Mouse (Mus musculus) activated CD4-positive, CD25-positive, alpha-beta regulatory T cell, adult 4 months (primary cell): ENCODE results near the gene Chmp2a. TPM values are rescaled to one million over a fixed set of nuclear protein-coding genes. Genes with fewer than 3 reads are reported as not detected.

Experiments used
- ATAC-seq: one replicate; pipeline ENCODE4 v1.8.0; 2017
- polyA plus RNA-seq, 2 experiments: library from polyadenylated mRNA; unstranded; fragments of 100-300 nt; shearing (Covaris generic); gene quantifications; one replicate each; pipeline ENCODE4 v1.2.1; 2017

The Chmp2a gene
- polyA plus RNA-seq, 2 experiments from 2014 or later = 300 to 349 TPM

DNA sequence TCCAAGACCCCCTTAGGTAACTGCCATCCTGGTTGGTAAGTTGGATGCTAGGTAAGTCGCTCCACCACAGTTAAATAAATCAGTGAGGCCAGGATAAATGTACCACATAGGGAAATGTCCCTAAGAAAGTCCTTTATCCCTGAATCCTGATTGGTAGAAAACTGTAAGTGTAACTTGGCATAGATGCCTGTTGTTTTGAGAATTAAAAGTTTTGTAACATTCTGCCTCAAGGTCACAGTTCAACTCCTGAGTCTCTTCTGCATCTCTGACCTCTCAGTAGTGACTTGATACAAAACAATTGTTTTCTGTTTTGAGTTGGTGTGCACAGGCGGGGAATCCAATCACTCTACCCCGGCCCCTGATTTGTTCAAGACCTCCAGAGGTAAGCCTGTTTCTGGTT is 35.8 kb downstream of the Chmp2a start, which contains the start of gene Trim28:
Gene Trim28, plus strand, starts transcription at position 264 of the 400 bp plus-strand sequence.
- no peak for ATAC-seq

DNA sequence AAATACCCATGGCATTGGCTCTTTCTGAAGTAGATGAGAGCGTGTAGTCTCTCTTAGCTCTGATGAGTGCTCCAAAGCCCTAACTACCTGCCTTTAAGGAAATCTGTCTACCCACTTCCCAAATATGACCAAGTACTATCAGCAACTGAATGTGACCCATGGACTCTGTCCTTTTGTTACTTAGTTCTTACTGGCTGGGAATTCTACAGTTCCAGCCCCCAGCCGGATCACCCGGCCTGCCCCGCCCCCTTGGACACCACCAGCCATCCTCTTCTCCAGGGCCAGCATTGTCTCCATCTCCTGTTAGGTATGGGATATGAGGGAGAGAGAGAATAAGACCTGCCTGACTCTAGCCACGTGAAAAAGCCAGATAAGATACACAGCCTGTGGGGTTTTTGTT is 36.6 kb downstream of the Chmp2a start, which contains the start of gene Slc27a5:
Gene Slc27a5, minus strand, starts transcription at position 140 of the 400 bp plus-strand sequence.
- no peak for ATAC-seq

DNA sequence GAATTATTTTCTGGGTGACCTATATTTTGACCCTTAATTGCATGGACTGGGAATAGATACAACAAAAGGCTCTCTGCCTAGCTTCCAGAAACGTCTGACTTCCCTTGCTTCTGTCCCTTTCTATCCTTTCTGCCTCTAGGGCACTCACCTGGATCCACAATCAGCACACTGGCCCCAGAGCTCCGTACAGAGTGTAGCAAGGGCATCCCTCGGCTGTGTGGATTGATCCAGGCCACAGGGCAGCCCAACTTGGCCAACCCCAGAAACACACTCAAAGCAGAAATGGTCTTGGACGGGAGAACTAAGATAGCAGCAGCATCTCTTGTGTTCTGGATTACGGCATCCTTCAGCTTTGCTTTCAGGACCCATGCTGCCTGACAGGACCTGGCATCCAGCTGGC is 37.4 kb downstream of the Chmp2a start:
- no peak for ATAC-seq

DNA sequence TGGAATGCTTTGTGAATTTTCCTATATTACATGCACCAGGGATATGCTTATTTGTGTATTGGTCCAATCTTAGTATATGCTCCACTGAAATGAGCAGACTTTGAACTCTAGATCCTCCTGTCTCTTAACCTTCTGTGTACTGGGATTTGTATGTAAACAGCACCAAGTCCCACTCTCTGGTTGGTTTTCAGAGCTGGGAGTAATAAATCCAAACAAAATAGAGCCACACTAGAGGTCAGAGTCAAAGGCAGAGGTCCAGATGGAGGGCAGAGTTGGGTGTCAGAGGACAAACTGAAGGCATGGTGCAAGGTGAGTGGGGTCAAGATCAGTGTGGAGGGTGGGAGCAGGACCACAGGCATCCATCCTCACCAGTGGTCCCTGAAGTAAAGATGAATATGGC is 38.7 kb downstream of the Chmp2a start:
- ATAC-seq = no peak

DNA sequence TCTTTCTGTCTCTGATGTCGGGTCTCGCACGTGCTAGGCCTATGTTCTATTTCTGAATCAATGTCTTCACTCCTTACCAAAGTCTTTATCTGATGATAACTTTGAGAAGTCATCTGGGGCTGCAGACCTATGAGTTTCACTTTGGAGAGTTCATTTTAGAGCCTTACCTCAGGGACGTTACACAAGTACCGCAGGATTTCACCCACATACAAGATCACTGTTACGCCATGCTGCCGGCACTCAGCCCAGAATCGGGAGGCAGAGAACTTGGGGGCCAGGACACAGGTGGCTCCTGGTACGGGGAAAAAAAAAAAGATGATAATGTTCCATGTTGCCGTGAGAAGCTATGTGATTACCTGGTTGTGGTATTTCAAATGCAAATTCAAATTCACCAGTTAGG is 41.5 kb downstream of the Chmp2a start:
- ATAC-seq = no peak

DNA sequence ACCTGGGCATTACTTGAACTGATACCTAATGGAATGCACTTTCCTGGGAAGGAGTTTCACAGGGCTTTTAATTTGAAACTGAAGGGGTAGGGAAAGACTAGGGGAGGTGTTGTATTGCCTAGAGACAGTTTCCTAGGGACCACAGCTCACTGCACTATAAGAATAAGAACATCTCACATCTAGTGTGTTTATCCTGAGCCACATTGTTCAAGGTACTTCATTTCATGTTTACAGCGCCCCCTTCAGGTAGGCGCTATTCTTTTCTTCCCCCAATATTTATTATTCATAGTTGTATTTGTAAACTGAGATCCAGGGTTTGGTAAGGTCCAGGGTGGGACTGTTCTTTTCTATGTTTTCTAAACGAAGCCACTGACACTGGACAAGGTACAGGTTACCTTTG is 42.4 kb downstream of the Chmp2a start:
- ATAC-seq = no peak

DNA sequence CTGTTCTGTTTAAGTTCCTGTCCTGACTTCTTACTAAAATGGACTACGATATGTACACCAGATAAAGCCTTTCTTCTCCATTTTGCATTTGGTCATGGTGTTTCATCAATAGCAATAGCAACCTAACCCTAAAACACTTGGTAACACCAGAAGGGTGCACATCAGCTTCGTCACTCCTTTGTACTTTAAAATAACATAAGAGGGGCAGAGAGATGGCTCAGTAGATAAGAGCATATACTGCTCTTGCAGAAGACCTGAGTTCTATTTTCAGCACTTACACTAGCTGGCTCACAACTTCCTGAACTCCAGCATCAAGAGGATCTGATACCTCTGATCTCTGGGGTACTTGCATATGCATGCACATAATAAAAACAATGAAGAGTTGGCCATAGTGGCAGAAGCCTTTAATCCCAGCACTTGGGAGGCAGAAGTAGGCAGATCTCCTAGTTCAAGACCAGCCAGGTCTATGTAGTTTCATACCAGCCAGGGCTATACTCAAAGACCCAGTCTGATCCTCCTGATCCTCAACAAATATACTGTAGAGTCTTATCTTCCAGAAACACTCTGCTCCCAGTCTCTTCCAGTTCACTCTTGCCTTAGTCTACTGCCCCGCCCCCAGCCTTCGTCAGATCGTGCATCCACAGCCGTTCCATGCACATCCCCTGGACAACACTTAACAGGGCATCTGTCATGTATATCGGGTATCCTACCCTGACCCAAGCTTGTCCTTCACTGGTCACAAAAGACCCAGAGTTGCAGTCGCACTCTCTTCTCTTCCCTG is 47.0 kb downstream of the Chmp2a start:
- ATAC-seq = no peak

DNA sequence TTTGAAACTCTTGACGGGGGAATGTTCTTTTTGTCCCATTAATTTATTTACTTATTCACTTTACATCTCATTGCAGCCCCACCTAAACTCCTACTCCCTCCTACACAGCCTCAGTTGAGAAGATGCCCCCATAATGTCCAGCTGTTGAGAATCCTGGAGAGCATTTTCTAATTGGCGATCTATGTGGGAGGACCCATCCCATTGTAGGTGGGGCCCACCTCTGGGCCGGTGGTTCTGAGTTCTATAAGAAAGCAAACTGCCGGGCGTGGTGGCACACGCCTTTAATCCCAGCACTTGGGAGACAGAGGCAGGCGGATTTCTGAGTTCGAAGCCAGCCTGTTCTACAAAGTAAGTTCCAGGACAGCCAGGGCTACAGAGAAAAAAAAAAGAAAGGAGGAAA is 47.7 kb downstream of the Chmp2a start:
- no peak for ATAC-seq

DNA sequence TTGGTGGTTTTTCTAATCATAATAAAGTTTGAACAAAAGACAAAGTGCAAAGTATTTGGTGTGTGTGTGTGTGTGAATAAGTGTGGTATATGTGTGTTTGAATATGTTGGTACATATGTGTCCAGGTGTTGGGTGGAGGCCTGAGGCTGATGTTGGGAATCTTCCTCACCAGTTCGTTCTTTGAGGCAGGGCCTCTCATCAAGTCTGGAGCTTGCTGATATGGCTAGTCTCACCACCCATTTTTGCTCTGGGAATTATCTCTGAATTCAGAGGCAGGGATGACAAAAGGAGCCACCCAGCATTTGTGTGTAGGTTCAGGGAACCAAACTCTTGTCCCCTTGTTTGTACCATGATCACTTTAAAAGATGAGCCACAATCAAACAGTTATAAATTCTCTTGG is 48.9 kb downstream of the Chmp2a start:
- no peak for ATAC-seq

Other genes starting within 250 kb of the Chmp2a start
- under 1 TPM; 0.25 to 0.29 TPM for gene Zscan18, start 231.2 kb downstream of the Chmp2a start, polyA plus RNA-seq
- gene Zfp329, start 215.9 kb downstream of the Chmp2a start, polyA plus RNA-seq = 10 to 100 TPM; 16.8 to 20.2 TPM
- 10 to 100 TPM; 56.1 to 72.2 TPM for gene Zfp110, start 200.0 kb downstream of the Chmp2a start, polyA plus RNA-seq
- 1 to 10 TPM in 1 of 2 experiments, under 1 TPM in 1; 0.84 to 2.4 TPM for gene Zfp128, start 153.6 kb downstream of the Chmp2a start, polyA plus RNA-seq
- gene Zscan22, start 137.0 kb downstream of the Chmp2a start, polyA plus RNA-seq = 10 to 100 TPM in 1 of 2 experiments, 1 to 10 TPM in 1; 6.6 to 10.9 TPM
- gene Rps5, start 112.5 kb downstream of the Chmp2a start, polyA plus RNA-seq = 1,000 to 10,000 TPM; 2,813 to 3,009 TPM
- gene Rnf225, start 107.4 kb downstream of the Chmp2a start, polyA plus RNA-seq = not detected
- 1 to 10 TPM; 2.4 to 3.4 TPM for gene Zfp324, start 69.0 kb downstream of the Chmp2a start, polyA plus RNA-seq
- gene Zfp446, start 57.0 kb downstream of the Chmp2a start, polyA plus RNA-seq = 1 to 10 TPM; 2.6 to 3.3 TPM
- gene Slc27a5, start 36.6 kb downstream of the Chmp2a start, polyA plus RNA-seq = under 1 TPM in 1 of 2 experiments, not detected in 1; 0.29 TPM
- gene Trim28, start 35.7 kb downstream of the Chmp2a start, polyA plus RNA-seq = 10 to 100 TPM; 45.5 to 59.4 TPM
- gene Zbtb45, start 24.8 kb downstream of the Chmp2a start, polyA plus RNA-seq = 1 to 10 TPM; 4.6 to 7.0 TPM
- gene Ube2m, start 3.5 kb upstream of the Chmp2a start, polyA plus RNA-seq = 10 to 100 TPM; 15.3 to 16.9 TPM
- under 1 TPM; 0.45 to 0.46 TPM for gene Mzf1, start 20.0 kb upstream of the Chmp2a start, polyA plus RNA-seq
- under 1 TPM in 1 of 2 experiments, not detected in 1; 0.08 TPM for gene Vmn1r85, start 60.4 kb upstream of the Chmp2a start, polyA plus RNA-seq
- not detected for gene Vmn1r86, start 85.1 kb upstream of the Chmp2a start, polyA plus RNA-seq
- gene Vmn1r87, start 105.3 kb upstream of the Chmp2a start, polyA plus RNA-seq = under 1 TPM in 1 of 2 experiments, not detected in 1; 0.25 TPM
- under 1 TPM in 1 of 2 experiments, not detected in 1; 0.15 TPM for gene Vmn1r88, start 124.8 kb upstream of the Chmp2a start, polyA plus RNA-seq
- not detected for gene Vmn1r89, start 178.2 kb upstream of the Chmp2a start, polyA plus RNA-seq
- gene Lig1, start 242.5 kb upstream of the Chmp2a start, polyA plus RNA-seq = 10 to 100 TPM; 39.0 to 50.7 TPM
- 1 to 10 TPM; 1.9 to 2.2 TPM for gene Zswim9, start 243.9 kb upstream of the Chmp2a start, polyA plus RNA-seq